Mouse (Mus musculus): ENCODE data around the gene Slamf1. TPM values are rescaled to one million over a fixed set of nuclear protein-coding genes. Genes with fewer than 3 reads are reported as not detected.

The Slamf1 gene
- polyA plus RNA-seq, 1 experiment from 2014 or later: 0.19 TPM

Other genes starting within 250 kb of the Slamf1 start
- not detected in 2 replicates for gene Itln1, start 231.8 kb upstream of the Slamf1 start, polyA plus RNA-seq (2015; fragmentation: Nextera tagmentation; extraction: Ambion mirVana)
- 0.08 and 0.12 TPM in 2 replicates for gene Cd244a, start 207.9 kb upstream of the Slamf1 start, polyA plus RNA-seq (2015; fragmentation: Nextera tagmentation; extraction: Ambion mirVana)
- 0.73 TPM in 2 replicates for gene Ly9, start 159.7 kb upstream of the Slamf1 start, polyA plus RNA-seq (2015; fragmentation: Nextera tagmentation; extraction: Ambion mirVana)
- gene Slamf7, start 114.1 kb upstream of the Slamf1 start, polyA plus RNA-seq (2015; fragmentation: Nextera tagmentation; extraction: Ambion mirVana): 0.13 and 0.20 TPM in 2 replicates
- 4.8 and 5.2 TPM in 2 replicates for gene Cd48, start 85.1 kb upstream of the Slamf1 start, polyA plus RNA-seq (2015; fragmentation: Nextera tagmentation; extraction: Ambion mirVana)
- 1.7 and 2.0 TPM in 2 replicates for gene Cd84, start 72.6 kb downstream of the Slamf1 start, polyA plus RNA-seq (2015; fragmentation: Nextera tagmentation; extraction: Ambion mirVana)
- gene Gm10521, start 128.5 kb downstream of the Slamf1 start, polyA plus RNA-seq (2015; fragmentation: Nextera tagmentation; extraction: Ambion mirVana): not detected in 2 replicates
- 0.27 TPM in 1 of 2 replicates, not detected in the other for gene Slamf6, start 150.4 kb downstream of the Slamf1 start, polyA plus RNA-seq (2015; fragmentation: Nextera tagmentation; extraction: Ambion mirVana)